Mouse (Mus musculus) C2C12 (cell line): Measurements from ENCODE around the gene Gpsm2. TPM values are rescaled to one million over a fixed set of nuclear protein-coding genes. Genes with fewer than 3 reads are reported as not detected.

Experiments
- H3K27me3 ChIP-seq: one replicate; pipeline ENCODE4 v1.6.1; 2011; ENCODE audit not compliant: control insufficient read depth, insufficient read depth, insufficient read length
- H3K36me3 ChIP-seq: one replicate; pipeline ENCODE4 v1.6.1; 2011; ENCODE audit not compliant: control insufficient read depth, insufficient read depth
- H3K4me3 ChIP-seq: one replicate; pipeline ENCODE4 v1.5.1; 2011; ENCODE audit warnings: mild to moderate bottlenecking, control low read depth; ENCODE audit not compliant: poor library complexity, insufficient read depth, severe bottlenecking
- H3K79me2 ChIP-seq: one replicate; pipeline ENCODE4 v1.6.1; 2011; ENCODE audit not compliant: control insufficient read depth, insufficient read depth
- H3K79me3 ChIP-seq: one replicate; pipeline ENCODE4 v1.6.1; 2011; ENCODE audit warnings: low read depth, control low read depth
- H3ac ChIP-seq: one replicate; pipeline ENCODE3; 2011; ENCODE audit warnings: low read depth; ENCODE audit not compliant: control insufficient read depth, insufficient read length
- CEBPB ChIP-seq: IDR thresholded peaks from one replicate; pipeline ENCODE4 v1.6.1; 2011; ENCODE audit warnings: low read depth, mild to moderate bottlenecking, control low read depth, moderate library complexity
- CTCF ChIP-seq: IDR thresholded peaks from one replicate; pipeline ENCODE4 v1.5.1; 2011; ENCODE audit not compliant: control insufficient read depth, insufficient read depth, insufficient read length
- FOSL1 ChIP-seq: IDR thresholded peaks from one replicate; pipeline ENCODE4 v1.8.0; 2011; ENCODE audit warnings: mild to moderate bottlenecking, low read length; ENCODE audit not compliant: poor library complexity, insufficient read depth, severe bottlenecking
- MAX ChIP-seq: IDR thresholded peaks from one replicate; pipeline ENCODE4 v1.6.1; 2011; ENCODE audit warnings: mild to moderate bottlenecking, control low read depth
- MYOD1 ChIP-seq: IDR thresholded peaks from one replicate; pipeline ENCODE4 v1.6.1; 2011; ENCODE audit warnings: low read depth; ENCODE audit not compliant: control insufficient read depth, insufficient read length
- MYOG ChIP-seq: IDR thresholded peaks from one replicate; pipeline ENCODE4 v1.6.1; 2011; ENCODE audit not compliant: control insufficient read depth, insufficient read length; ENCODE audit errors: extremely low read depth
- USF1 ChIP-seq: IDR thresholded peaks from one replicate; pipeline ENCODE4 v1.6.1; 2011; ENCODE audit warnings: low read depth, mild to moderate bottlenecking, control low read depth, moderate library complexity
- polyA plus RNA-seq: library from polyadenylated mRNA; unstranded; fragments of >200 nt; fragmentation: generic; extraction: Trizol; gene quantifications from one replicate; pipeline ENCODE4 v1.2.1, GENCODE M21; 2012; ENCODE audit warnings: missing spikeins

The Gpsm2 gene
- polyA plus RNA-seq, 1 experiment, result 29.0 TPM

DNA sequence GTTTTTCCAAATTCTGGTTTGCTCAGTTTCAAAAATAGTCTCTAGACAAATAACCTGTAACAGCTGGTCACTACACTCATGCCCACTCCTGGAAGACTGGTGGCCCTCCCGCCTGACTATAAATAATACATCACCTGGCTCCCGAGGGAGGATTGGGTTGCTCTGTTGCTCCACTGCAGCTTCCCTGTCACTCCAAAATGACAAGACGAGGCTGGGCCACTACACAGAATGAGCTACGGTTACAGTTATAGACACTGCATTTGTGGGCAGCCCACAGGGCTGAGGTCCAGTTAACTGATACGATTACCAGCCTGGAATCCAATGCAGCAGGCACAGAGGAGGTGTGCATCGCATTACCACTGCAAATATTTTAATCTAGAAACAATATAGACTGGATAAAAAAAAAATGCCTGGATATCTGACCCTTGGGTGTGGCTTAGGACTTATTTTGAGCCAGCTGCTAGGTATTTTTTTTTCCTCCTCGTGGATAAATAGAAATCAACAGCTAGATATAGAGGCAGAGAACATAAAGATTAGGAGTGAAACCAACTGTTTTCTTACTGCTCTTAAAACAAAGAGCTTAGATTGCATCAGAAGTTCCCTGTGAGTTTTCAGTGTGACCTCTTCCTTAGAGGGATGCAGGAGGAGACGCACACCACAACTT is 17.1 kb upstream of the Gpsm2 start, which contains the start of gene Aknad1:
Gene Aknad1 (plus strand): TSS at position 614 of the 664 bp plus-strand sequence.
- no peaks in the 10 kb centered on the region for H3K79me3 ChIP-seq
- H3K4me3 ChIP-seq, result no peak within 1 kb of the TSS
- TF ChIP-seq USF1 (no peak), CEBPB (no peak), MYOG (no peak), MYOD1 (no peak), MAX (no peak), FOSL1 (no peak), CTCF (no peak)
- no peaks in the 10 kb centered on the region for H3K36me3 ChIP-seq
- no peaks in the 10 kb centered on the region for H3K27me3 ChIP-seq
- H3K79me2 ChIP-seq, result no peaks in the 10 kb centered on the region
- no peak within 1 kb of the TSS for H3ac ChIP-seq

DNA sequence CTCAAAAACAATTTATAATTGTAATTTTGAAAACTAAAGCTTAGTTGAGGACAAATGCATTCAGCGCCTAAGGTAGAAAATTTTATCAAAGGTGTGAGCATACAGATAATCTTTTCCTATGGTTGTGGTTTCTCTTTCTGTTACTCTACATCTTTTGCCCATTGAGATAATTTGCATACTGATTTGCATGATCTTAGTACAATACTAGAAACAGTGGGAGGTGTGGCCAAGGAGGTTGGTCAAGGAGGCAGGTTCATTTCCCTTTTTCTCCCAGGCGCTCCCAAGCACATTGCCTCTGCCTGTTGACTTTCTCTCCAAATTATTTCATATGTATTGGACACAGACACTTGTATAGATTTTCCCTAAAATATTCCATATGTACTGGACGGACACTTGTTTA is 15.7 kb upstream of the Gpsm2 start:
- Histone ChIP-seq H3K4me3 (no peak overlapping the region), H3K79me2 (no peaks in the 10 kb centered on the region), H3K79me3 (no peaks in the 10 kb centered on the region), H3K27me3 (no peaks in the 10 kb centered on the region), H3K36me3 (no peaks in the 10 kb centered on the region), H3ac (no peak overlapping the region)
- no peak for TF ChIP-seq USF1
- no peak for TF ChIP-seq FOSL1
- TF ChIP-seq CEBPB, result no peak
- no peak for TF ChIP-seq MYOG
- no peak for TF ChIP-seq MYOD1
- TF ChIP-seq CTCF, result no peak
- TF ChIP-seq MAX, result no peak

DNA sequence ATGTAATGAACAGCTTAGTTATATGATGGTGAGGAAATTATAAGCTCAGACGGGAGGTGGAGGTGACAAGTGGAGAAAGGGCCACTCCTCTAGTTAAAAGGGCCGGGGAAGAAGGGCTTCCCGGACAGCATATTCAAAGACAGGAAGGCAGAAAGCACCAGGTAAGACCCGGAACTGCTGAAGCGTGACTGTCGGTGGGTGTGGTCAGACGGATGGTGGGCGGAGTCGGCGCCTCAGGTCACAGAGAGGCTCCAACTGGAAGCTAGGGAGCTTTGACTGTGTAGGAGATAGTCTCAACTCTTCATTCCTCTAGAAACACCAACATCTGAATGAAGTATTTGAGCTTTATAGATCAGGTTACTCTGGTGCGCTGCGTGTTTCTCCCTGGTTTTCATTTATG is 8.2 kb upstream of the Gpsm2 start:
- Histone ChIP-seq H3ac (no peak overlapping the region), H3K79me2 (no peaks in the 10 kb centered on the region), H3K36me3 (no peaks in the 10 kb centered on the region), H3K4me3 (no peak overlapping the region), H3K27me3 (no peaks in the 10 kb centered on the region), H3K79me3 (no peaks in the 10 kb centered on the region)
- TF ChIP-seq MYOD1 (no peak), USF1 (no peak), CEBPB (no peak), MAX (no peak), MYOG (no peak), CTCF (no peak), FOSL1 (no peak)

DNA sequence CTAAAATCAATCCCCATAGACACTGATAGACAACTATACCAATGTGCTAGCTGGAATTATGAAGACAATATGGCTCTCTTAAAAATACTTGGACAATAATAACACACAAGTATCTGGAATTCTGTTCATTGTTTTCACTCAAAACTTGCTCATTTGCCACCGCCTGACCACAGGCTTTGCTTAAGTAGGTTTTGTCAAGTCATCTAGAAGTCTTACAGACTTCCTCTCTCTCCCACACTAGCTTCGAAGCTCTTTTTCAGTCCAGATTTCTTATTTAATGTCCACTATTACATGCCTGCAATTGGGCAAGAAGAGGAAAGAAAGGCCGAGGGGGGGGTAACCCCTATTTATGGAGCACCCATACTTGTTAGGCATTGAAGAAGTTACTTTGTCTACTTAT is 5.7 kb upstream of the Gpsm2 start:
- TF ChIP-seq MAX (no peak), MYOG (no peak), FOSL1 (no peak), CTCF (no peak), CEBPB (no peak), MYOD1 (no peak), USF1 (no peak)
- H3K4me3 ChIP-seq, result no peak overlapping the region
- H3K79me2 ChIP-seq, result no peaks in the 10 kb centered on the region
- H3K36me3 ChIP-seq, result no peaks in the 10 kb centered on the region
- no peak overlapping the region for H3ac ChIP-seq
- no peaks in the 10 kb centered on the region for H3K27me3 ChIP-seq
- H3K79me3 ChIP-seq, result no peaks in the 10 kb centered on the region

DNA sequence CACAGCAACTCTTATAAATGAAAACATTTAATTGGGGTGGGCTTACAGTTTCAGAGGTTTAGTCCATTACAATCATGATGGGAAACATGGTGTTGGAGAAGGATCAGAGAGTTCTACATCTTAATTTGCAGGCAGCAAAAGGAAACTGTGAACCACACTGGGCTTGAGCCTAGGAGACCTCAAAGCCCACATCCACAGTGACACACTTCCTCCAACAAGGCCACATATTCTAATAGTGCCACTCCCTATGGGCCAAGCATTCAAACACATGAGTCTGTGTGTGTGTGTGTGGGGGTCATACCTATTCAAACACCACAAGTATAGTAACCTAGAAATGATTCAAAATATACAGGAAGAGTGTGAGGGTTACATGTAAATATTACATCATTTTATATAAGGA is 5.2 kb upstream of the Gpsm2 start:
- Histone ChIP-seq H3K36me3 (no peaks in the 10 kb centered on the region), H3K27me3 (no peaks in the 10 kb centered on the region), H3K79me2 (no peaks in the 10 kb centered on the region), H3K79me3 (no peaks in the 10 kb centered on the region), H3K4me3 (no peak overlapping the region), H3ac (no peak overlapping the region)
- TF ChIP-seq MYOG (no peak), USF1 (no peak), MAX (no peak), FOSL1 (no peak), MYOD1 (no peak), CTCF (no peak), CEBPB (no peak)

DNA sequence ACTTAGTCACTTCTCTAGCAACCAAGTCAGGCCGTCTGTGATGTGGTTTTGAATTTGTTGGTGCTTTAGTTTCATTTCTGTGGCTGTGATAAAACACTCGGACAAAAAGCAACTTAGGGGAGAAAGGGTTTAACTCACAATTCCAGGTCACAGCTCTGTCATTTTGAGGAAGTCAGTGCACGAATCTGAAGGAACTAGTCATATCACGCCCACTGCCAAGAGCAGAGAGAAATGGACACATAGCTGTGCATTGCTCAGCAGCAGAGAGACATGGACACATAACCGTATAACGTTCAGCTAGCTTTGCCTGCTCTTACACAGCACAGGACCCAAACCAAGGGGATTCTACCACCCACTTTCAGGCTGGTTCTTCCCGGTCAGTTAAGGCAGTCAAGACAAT is 4.3 kb upstream of the Gpsm2 start:
- H3K36me3 ChIP-seq, result no peaks in the 10 kb centered on the region
- no peaks in the 10 kb centered on the region for H3K27me3 ChIP-seq
- no peak for TF ChIP-seq CEBPB
- no peak for TF ChIP-seq MYOD1
- TF ChIP-seq CTCF, result no peak
- no peak for TF ChIP-seq MYOG
- TF ChIP-seq MAX, result no peak
- no peak for TF ChIP-seq FOSL1
- no peak for TF ChIP-seq USF1
- H3K79me3 ChIP-seq, result peaks cover under 1% of the 10 kb centered on the region
- H3ac ChIP-seq, result no peak overlapping the region
- H3K4me3 ChIP-seq, result no peak overlapping the region
- peaks cover 4% of the 10 kb centered on the region for H3K79me2 ChIP-seq
